In the genomic region with DNA sequence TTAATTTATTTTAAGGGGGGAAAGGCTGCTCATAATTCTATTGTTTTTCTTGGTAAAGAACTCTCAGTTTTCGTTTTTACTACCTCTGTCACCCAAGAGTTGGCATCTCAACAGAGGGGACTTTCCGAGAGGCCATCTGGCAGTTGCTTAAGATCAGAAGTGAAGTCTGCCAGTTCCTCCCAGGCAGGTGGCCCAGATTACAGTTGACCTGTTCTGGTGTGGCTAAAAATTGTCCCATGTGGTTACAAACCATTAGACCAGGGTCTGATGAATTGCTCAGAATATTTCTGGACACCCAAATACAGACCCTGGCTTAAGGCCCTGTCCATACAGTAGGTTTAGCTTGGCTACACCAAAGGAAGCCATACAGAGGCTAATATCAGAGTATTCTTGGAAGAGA, we compare ENCODE assay signal across 13 mouse cellular contexts.
A peak's percentile ranks its signal among the peaks of the same experiment; 100 is the strongest.
DNase-seq lines count a peak whose midpoint lies in the region; ATAC-seq lines count a peak whose summit lies in the region.
"Had no signal": no experiment of that assay in that cellular context is flagged by ENCODE, and none has a peak within 500 bp of the region (broad histone marks: within the 10 kb centered on the region; RNA-seq: fewer than 3 reads in every experiment).

No protein-coding gene starts in this region.

- DNase-seq in gastrocnemius, adult 8-10 months (ENCODE audit: low spot score in 2 of 2), result peak; percentile 30 to 32
- no peak for DNase-seq in gastrocnemius, postnatal 25 days
- peak; percentile 28 for DNase-seq in CD4-positive, CD25-positive, alpha-beta regulatory T cell, adult 2 months (ENCODE audit: low read depth, low spot score)
- peak; percentile 42 to 55 for DNase-seq in cerebellum, adult 18-20 months
- no peak for DNase-seq in urinary bladder, postnatal 36 days (ENCODE audit: low spot score in 2 of 2)
- no peak for DNase-seq in right cerebral cortex, postnatal 4 days
- no peak for DNase-seq in retina, embryonic 14.5 days (ENCODE audit: low spot score)
- DNase-seq: embryo, embryonic 11 days; kidney, adult 9 months; lung, postnatal 36 days; right cerebral cortex, postnatal 25 days had no signal

- ATAC-seq in inflammation-experienced regulatory T-cells, adult 6 months, result peak; percentile 62
- ATAC-seq: forebrain, embryonic 15.5 days had no signal

Comparison
In these comparisons a context has a peak if more than half of its experiments do, and no peak if none do; other contexts are left out.
1. DNase-seq: peak in gastrocnemius, adult 8-10 months (2 of 2), CD4-positive, CD25-positive, alpha-beta regulatory T cell, adult 2 months (single experiment) and cerebellum, adult 18-20 months (2 of 2); none in gastrocnemius, postnatal 25 days (single experiment), urinary bladder, postnatal 36 days (0 of 2), right cerebral cortex, postnatal 4 days (single experiment) and retina, embryonic 14.5 days (single experiment).